Mouse (Mus musculus) embryo, embryonic 10.5 days (tissue): ENCODE results near the gene Palm3.
"Not testable (repeated sequence)": the region's sequence is repeated elsewhere in the genome, so short reads cannot be mapped to it uniquely, and the experiment has no call there.

Experiments
- DNase-seq: peaks from one replicate; pipeline ENCODE4 v3.0.0-alpha.2; 2015; ENCODE audit warnings: low spot score

Palm3 gene

GRCm38 (mm10) chr8:83997511-83998141, 23.6 kb upstream of the Palm3 start, which contains the start of gene Samd1:
Samd1 (plus strand) TSS chr8:83997672.
- DNase-seq: peak; percentile 62

GRCm38 (mm10) chr8:83998231-83999056, 22.8 kb upstream of the Palm3 start:
- DNase-seq: peak; percentile 85

- no peak for DNase-seq
Measured at GRCm38 (mm10) chr8:83999057-83999705, 22.1 kb upstream of the Palm3 start.

- no peak for DNase-seq
Measured at GRCm38 (mm10) chr8:83999825-84000224, 21.4 kb upstream of the Palm3 start.

GRCm38 (mm10) chr8:84001281-84002000, 19.8 kb upstream of the Palm3 start, which contains the start of gene 1700067K01Rik:
1700067K01Rik (plus strand) TSS chr8:84001502.
- no peak for DNase-seq

- DNase-seq: no peak
Measured at GRCm38 (mm10) chr8:84002957-84003611, 18.2 kb upstream of the Palm3 start.

- DNase-seq: no peak
Measured at GRCm38 (mm10) chr8:84003612-84004246, 17.5 kb upstream of the Palm3 start.

GRCm38 (mm10) chr8:84004533-84005201, 16.6 kb upstream of the Palm3 start:
- DNase-seq: peak; percentile 95

GRCm38 (mm10) chr8:84005502-84005901, 15.8 kb upstream of the Palm3 start:
- DNase-seq: not testable (repeated sequence)

GRCm38 (mm10) chr8:84008362-84008761, 12.9 kb upstream of the Palm3 start:
- DNase-seq: peak; percentile 69

GRCm38 (mm10) chr8:84009876-84010275, 11.4 kb upstream of the Palm3 start:
- DNase-seq: peak; percentile 93

- DNase-seq: peak; percentile 84
Measured at GRCm38 (mm10) chr8:84010625-84011611, 10.4 kb upstream of the Palm3 start.

- no peak for DNase-seq
Measured at GRCm38 (mm10) chr8:84011705-84012498, 9.4 kb upstream of the Palm3 start, which contains the start of gene 2210011C24Rik. 2210011C24Rik (minus strand) TSS chr8:84012171.

GRCm38 (mm10) chr8:84012499-84013165, 8.6 kb upstream of the Palm3 start:
- peak; percentile 68 for DNase-seq

GRCm38 (mm10) chr8:84015833-84016232, 5.4 kb upstream of the Palm3 start:
- DNase-seq: no peak

GRCm38 (mm10) chr8:84019738-84020137, 1.5 kb upstream of the Palm3 start:
- DNase-seq: no peak

- DNase-seq: no peak
Measured at GRCm38 (mm10) chr8:84021569-84021968, 298 bp downstream of the Palm3 start.

- no peak for DNase-seq
Measured at GRCm38 (mm10) chr8:84023085-84023484, 1.8 kb downstream of the Palm3 start.
